Mouse (Mus musculus) gastrocnemius, postnatal 4 days (tissue): Measurements from ENCODE around the gene Diras2. TPM values are rescaled to one million over a fixed set of nuclear protein-coding genes. Genes with fewer than 3 reads are reported as not detected.
"Not testable (repeated sequence)": the region's sequence is repeated elsewhere in the genome, so short reads cannot be mapped to it uniquely, and the experiment has no call there.

Source experiments
- DNase-seq, 2 experiments: peaks; one replicate each; pipeline ENCODE4 v3.0.0; 2021 to 2022; ENCODE audit warnings: low spot score in 2 of 2, mixed read lengths in 2 of 2
- total RNA-seq, 2 experiments: library from RNA; stranded (reverse); gene quantifications; 2 replicates each; pipeline ENCODE4 v1.2.3; 2021

Diras2 gene
- total RNA-seq, 2 experiments from 2014 or later: 0.15 to 0.16 TPM

DNA sequence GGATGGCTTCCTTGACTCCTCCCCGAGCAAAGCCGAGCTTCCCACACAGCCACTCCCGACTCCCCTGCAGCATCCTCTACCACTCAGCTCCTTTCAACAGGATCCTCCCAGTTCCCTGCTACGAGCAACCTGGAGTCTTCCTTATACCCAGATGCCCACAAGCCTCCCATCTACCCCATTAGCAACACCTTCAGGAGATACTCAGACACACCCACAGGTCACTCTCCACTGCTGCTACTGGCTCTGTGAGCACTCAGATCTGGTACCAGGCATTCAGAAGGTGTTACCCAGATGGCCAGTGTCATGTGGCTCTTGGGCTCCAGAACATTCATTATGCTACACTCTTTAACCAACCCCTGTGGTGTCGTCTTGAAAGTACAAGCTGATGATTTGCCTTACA is 11.7 kb downstream of the Diras2 start:
- no peak for DNase-seq

DNA sequence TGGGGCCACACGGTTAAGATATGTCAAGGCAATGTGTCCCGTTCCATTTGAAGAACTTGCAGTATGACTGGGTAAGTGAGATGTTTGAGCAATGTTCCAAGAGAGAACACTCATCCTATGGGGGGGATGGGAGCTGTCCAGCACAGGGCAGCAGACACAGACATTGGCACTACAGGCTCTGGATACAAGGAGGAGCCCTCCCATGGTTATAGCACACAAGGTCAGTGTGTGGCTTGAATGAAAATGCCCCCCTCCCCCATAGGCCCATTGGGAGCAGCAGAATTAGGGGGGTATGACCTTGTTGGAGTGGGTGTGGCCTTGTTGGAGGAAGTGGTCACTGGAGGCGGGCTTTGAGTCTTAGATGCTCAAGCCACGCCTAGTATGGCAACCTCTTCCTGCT is 12.7 kb downstream of the Diras2 start:
- DNase-seq: no peak

DNA sequence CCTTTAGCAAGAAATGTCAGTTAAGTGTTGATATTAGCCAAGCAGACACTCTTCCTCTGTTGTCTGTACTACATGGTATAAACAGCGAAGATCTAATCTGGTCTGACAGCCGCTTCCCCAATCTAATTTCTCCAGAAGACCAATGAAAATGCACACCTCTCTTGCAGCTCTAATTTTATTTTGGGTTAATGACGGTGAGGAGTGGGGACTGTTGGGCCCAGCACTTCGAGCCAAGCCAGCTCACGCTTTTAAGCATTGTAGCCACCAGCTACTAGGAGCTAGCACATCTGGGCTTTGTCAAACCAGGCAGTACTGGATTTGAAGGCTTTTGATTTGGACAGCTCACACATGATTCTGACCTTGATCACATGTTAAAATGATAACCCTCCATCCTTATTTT is 14.1 kb downstream of the Diras2 start:
- DNase-seq: no peak

- no peak for DNase-seq
Measured at GRCm38 (mm10) chr13:52516561-52516960, 14.5 kb downstream of the Diras2 start.

GRCm38 (mm10) chr13:52516051-52516450 is 15.0 kb downstream of the Diras2 start:
- DNase-seq: no peak

GRCm38 (mm10) chr13:52513554-52513953 is 17.5 kb downstream of the Diras2 start:
- no peak for DNase-seq

DNA sequence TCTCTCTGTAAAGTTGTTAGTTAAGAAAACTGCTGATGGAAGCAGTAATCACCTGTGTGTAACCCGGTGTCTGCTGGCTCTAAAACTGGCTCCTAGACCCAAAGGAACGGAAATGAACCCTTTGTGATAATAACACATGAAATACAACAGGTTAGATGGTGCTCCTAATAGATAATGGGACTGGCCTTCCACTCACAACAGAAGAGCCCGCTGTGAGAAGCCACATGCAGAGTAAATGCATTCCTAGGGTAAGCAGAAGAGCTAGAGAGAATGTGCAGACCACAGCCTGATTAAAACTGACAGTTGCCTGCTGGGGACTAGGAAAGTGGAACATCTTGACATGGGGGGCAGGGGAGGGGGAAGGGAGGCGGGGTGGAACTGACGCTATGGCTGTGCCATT is 18.7 kb downstream of the Diras2 start:
- no peak for DNase-seq

DNA sequence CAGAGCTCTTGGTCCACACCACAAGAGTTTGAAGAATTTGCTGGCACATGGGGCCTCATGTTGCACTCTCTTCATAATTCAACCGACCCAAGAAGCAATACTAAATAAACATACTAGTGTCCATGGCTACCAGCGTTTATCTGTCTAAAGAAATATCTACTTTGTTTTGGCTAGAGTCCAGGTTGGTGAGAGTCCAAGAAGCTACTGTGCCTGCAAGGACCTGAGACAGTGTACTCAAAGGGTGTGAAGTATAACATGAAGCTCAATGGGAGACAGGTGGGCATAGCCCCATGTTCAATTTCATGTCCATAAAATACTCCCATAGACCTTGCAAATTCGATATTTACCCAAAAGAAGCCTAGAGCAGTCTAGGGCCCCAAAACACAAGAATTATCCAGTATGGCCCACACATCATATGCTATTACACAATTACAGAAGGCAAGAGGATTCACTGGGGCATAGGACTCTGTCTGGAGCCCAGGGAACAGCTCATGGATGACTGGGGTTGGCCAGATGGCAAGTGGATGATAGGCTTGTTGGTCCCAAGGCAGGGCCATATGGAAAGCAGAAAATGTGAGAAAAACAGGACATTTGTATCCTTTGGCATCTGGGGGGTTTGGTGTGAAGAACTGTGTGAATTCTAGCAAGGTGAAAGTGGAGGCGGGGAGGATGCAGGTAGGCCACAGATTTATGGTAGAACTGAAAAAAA is 20.8 kb downstream of the Diras2 start:
- DNase-seq: no peak

DNA sequence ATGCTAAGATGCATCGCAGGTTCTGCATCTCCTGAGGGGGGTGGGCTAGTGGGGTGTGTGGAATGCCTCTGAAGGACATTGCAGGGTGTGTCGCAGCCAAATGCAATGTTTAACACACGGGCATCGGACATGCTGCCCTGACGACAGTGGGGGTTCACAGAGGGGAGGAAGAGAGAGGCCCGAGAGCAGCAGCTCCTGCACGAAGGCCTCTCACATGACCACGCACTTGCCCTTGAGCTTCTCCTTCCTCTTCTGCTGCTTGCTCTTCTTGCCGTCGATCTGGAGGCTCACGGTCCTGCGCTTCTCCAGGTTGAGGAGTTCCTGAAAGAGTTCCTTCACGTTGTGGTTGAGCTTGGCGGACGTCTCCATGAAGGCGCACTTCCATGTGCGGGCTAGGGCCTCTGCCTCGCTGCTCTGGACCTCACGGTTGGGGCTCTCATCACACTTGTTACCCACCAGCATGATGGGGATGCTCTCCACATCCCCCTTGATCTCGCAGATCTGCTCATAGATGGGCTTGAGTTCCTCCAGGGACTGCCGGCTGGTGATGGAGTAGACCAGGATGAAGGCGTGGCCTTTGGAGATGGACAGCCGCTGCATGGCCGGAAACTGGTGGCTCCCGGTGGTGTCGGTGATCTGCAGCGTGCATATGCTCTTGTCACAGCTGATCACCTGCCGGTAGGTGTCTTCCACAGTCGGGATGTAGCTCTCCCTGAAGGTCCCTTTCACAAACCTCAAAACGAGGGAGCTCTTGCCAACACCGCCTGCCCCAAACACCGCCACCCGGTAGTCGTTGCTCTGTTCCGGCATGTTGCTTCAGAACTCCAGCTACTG is 23.4 kb downstream of the Diras2 start:
- no peak for DNase-seq

DNA sequence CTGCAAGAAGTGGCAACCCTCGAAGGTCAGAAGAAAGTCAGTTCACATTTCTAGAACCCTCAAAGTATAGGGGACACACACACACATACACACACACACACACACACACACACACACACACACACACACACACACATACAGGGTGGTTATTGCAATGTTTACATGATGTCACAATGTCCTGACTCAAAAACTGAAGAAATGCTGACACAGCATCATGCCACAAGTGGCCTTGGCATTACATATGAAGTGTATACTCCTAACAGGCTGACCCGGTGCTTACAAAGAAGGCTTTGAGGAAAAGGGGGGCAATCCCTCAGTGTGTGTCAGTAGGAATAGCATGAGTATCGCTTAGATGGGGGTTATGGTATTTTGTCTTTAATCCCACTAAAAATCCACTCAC is 24.3 kb downstream of the Diras2 start:
- DNase-seq: not testable (repeated sequence)

DNA sequence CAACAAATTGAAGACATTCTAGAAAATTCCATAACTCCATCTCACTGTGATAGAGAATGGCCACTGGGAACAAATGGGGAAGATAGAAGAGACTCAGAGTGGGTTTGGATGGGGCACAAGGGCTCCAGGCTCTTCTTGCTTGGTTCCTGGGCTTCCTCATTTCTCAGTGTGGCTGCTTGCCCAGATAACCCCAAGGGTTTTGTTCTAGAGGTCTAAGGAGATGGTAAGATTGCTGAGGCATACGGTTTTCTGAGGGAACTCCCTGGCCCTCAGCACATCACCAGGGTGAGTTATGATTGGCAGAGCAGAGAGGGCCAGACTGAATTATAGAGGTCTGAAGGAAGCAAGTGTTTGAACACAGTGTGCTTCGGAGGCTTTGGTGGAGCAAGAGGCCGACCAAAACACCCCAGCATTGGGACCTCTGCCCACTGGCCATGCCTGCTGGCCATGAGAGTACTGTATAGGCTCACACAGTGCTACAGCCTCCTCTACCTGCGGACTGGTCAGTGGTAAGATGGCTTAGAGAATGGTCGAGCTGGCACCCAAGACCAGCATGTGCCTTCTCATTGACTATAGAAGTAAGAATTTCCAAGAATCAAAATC is 25.3 kb downstream of the Diras2 start:
- not testable (repeated sequence) for DNase-seq

DNA sequence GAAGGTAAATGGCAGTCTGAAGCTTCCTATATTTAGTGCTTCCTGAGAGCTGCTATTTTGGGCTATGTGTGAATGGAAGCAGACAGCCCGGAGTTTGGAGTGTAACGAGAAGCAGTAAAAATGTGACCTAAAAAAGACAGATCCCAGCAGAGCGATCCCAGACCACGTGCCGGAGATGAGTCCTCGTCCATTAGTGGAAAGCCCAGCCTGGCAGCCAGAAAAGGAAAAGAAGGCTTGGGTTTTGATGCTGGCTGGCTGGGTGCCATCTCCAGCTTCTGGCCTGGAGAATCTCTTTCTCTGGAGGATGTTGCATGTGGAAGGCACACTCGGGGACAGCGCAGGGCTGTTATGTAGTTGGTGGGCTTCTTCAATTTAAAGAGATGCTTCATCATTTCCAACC is 29.4 kb downstream of the Diras2 start:
- peak; percentile 40 for DNase-seq

- no peak for DNase-seq
Measured at GRCm38 (mm10) chr13:52497029-52497550, 34.0 kb downstream of the Diras2 start.

- no peak for DNase-seq
Measured at GRCm38 (mm10) chr13:52488821-52489220, 42.3 kb downstream of the Diras2 start.

- no peak for DNase-seq
Measured at GRCm38 (mm10) chr13:52484064-52484463, 47.0 kb downstream of the Diras2 start.

DNA sequence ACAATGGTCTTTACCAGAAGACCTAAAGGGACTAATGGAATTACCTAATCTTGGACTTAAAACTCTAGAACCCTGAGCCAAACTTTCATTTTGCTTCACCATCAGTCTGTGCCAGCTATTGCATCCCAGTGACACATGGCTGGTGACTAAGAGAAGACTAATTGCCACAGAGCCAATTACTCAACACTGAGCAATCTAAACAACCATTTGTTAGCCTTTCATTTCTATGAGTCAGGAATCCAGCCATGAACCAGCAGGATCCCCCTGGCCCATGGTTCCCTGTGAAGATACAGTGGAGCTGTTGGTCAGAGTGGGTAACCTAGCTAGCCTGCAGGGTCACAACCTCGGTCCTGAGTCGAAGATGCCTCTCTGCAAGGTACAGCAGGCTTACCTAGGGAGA is 49.3 kb downstream of the Diras2 start:
- DNase-seq: no peak

- DNase-seq: no peak
Measured at GRCm38 (mm10) chr13:52479146-52479545, 51.9 kb downstream of the Diras2 start.

DNA sequence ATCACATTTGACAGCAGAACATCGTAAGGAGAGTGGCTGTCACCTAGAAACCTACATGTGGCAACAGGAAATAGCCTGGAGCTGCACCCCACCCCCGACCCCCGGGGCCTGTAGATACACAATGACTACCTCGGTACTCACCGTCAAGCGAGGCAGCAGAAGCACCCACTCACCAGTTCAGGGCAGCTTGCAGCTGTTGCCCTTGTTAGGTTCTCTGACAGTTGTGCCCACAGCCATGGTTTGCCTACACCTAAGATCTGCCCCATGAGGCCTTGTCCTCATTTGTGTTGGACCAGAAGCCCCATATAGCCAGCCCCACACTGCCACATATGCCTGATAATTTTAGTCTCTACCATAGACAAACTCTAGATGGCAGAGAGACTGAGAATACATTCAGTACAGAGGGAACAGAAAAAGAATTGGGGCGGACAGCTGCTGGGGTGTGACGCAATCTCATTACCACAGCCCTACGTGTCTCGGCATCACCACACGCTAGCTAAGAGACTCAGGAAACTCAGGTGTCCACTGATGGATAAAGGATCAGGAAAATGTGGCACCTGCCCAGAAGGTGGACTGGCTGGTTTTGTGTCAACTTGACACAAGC is 54.0 kb downstream of the Diras2 start:
- no peak for DNase-seq

DNA sequence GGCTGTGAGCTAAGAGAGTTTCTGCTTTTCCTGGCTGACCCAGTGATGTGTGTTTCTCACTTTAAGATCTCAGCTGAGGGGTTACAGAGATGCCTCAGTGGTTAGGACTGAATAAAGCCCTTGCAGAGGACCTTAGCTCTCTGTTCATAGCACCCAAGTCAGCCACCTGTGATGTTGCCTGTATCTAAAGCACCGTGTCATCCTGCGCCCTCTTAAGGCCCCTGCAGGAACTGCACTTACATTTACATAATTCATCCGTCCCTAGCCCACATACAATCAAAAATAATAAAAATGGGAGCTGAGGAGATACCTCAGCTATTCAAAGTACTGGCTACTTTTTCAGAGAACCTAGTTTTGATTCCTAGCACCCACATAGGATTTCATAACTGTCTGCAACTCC is 54.9 kb downstream of the Diras2 start:
- DNase-seq: no peak

DNA sequence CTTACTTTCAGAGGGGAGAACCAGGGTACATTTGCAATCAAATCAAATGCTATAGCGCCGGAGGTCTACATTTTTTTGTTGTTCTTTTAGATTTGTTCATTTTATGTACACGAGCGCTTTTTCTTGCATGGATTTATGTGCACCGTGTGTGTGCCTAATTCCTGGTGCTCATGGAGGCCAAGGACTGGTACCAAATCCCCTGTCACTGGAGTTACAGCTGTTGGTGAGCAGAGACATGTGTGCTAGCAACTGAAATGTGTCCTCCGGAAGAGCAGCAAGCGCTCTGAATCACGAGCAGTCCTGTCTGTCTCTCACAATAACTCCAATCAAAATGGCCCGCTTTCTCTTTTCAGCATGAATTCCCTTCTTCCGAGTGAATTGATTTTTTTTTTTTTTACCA is 55.8 kb downstream of the Diras2 start:
- no peak for DNase-seq

DNA sequence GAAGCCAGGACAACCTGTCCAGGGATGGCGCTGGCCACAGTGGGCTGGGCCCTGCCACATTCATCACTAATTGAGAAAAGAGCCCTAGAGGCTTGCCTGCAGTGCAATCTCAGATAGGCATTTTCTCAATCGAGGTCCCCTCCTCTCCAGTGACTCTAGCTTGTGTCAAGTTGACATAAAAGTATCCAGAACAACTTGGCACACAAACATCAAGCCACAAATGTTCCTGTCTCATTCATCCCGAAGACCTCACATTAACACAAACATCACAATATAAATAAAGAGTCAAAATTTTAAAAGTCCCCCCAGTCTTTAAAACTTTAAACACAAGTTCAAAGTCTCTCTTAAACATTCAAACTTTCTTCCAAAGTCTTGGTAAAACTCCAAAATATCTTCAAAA is 56.3 kb downstream of the Diras2 start:
- DNase-seq: no peak
